Mouse (Mus musculus): ENCODE measurements around the gene Pappa.
A peak's percentile ranks its signal among the peaks of the same experiment; 100 is the strongest.

Pappa gene

DNA sequence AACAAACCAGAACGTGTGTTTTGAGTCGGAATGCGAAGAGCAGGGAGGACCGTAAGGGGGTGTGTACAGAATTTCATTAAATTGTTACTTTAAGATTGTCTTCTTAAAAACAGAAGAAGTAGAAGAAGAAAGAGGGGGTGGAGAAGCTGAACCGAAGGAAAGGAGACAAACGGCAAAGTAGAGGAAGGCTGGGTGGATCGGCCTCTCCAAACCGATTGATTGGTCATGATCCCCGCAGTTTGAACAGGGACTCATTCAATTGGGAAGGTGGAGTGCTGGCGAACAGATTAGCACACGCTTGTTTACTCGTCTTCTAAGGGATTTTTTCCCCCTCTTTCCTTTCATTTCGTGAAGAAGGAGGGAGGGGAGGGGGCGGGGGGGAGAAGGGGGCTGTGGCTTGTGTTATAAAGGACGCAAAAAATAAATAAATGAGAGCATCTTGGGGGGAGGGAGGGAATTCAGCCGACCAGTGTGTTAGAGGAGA is at the start of gene Pappa:
Gene Pappa, plus strand, starts transcription at position 434 of the 484 bp plus-strand sequence.
- DNase-seq (ENCODE audit: low spot score in 2 of 2) = no peak

GRCm38 (mm10) chr4:65077906-65078615 is 45.9 kb upstream of the Pappa start:
- DNase-seq (ENCODE audit: low spot score in 2 of 2) = no peak

DNA sequence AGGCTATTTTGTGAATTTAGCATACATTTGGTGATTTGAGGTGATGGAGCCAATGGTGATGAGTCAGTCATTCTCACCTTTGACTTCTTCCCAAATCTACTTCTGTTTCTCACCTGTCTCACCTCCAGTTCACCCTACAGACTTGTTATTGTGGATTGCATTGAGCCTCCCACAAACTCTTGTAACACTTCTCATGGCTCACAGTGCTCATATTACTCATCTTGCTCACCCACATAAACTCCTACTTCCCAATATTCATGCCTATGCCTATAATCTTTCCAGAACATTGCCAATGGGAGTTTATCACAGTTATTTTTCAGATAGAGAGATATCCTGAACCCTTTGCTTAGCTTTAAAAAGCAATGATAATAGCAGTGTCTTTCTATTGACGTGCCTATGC is 37.1 kb upstream of the Pappa start:
- DNase-seq (ENCODE audit: low spot score in 2 of 2) = no peak

DNA sequence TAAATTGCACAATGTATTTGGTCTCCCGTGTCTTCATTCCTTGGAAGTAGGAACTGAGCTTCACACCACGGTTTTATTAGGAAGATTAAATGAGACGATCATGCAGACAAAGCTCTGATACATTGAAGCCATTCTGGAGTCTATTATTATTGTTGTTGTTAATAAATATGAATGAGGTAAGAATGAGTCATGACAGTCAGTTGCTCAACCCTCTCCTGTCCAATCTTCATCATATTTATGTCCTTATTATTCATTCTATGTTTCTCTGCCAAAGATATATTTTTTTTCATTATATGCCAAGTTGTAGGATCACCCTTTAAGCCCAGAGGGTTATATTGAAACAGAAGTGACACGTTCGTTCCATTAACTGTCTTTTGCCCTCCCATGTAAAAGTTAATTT is 36.4 kb upstream of the Pappa start:
- no peak for DNase-seq (ENCODE audit: low spot score in 2 of 2)

DNA sequence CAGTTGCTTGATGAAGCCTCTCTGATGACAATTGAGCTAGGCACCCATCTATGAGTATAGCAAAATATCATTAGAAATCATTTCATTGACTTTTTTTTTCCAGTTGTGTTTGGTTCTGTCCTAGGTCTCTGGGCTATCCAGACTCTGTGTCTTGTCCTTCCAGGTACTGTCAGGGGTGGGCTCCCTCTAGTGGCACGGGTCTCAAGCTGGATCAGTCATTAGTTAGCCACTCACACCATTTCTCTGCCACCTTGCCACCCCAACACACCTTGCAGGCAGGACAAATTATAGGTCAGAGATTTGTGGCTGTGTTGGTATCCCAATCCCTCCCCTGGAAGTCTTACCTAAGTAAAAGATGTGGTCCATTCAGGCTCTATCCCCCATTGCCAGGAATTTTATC is 31.8 kb upstream of the Pappa start:
- DNase-seq (ENCODE audit: low spot score in 2 of 2) = no peak

GRCm38 (mm10) chr4:65120329-65120728 is 3.6 kb upstream of the Pappa start:
- no peak for DNase-seq (ENCODE audit: low spot score in 2 of 2)

DNA sequence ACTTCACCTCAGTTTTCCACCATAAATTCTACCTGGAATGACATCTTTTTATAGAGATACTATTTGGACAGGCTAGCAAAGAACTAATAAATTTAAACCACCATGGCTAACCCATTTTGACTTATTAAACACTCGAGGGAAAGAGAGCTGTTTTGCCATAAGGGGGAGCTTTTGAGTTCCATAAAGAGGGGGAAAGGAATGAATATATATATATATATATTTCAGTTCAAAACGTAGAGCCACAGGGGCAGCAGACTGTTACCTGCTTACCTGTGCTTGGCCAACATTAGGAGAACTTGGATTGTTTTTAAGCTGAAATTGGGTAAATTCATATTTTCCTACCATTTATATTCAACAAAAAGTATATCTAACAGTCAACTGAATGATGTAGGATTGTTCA is 1.1 kb upstream of the Pappa start:
- no peak for DNase-seq (ENCODE audit: low spot score in 2 of 2)

DNA sequence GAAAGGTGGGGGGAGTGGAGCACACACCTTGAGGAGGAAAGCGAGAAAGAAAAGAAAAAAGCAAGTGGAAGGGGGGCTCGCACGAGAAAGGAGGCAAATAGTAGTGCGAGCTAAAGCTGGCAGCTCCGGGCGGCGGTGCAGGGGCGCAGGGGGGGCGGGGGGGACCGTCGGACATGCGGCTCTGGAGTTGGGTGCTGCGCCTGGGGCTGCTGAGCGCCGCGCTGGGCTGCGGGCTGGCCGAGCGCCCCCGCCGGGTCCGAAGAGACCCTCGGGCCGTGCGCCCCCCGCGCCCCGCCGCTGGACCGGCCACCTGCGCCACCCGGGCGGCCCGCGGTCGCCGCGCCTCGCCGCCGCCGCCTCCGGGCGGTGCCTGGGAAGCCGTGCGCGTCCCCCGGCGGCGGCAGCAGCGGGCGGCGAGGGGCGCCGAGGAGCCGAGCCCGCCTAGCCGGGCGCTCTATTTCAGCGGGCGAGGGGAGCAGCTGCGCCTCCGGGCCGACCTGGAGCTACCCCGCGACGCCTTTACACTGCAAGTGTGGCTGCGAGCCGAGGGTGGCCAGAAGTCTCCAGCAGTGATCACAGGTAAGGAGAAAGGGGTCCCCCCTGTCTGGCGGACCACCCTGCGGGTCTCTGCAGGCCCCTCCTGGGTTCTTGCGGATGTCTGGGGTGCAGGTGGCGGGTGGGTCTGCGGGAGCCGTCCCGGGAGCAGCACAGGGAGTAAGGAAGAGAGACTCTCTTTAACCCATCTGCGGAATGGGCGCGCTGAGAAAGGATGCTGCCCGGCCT is 586 bp downstream of the Pappa start:
- peak in 1 of 2 experiments; percentile 26 for DNase-seq (ENCODE audit: low spot score in 2 of 2)

DNA sequence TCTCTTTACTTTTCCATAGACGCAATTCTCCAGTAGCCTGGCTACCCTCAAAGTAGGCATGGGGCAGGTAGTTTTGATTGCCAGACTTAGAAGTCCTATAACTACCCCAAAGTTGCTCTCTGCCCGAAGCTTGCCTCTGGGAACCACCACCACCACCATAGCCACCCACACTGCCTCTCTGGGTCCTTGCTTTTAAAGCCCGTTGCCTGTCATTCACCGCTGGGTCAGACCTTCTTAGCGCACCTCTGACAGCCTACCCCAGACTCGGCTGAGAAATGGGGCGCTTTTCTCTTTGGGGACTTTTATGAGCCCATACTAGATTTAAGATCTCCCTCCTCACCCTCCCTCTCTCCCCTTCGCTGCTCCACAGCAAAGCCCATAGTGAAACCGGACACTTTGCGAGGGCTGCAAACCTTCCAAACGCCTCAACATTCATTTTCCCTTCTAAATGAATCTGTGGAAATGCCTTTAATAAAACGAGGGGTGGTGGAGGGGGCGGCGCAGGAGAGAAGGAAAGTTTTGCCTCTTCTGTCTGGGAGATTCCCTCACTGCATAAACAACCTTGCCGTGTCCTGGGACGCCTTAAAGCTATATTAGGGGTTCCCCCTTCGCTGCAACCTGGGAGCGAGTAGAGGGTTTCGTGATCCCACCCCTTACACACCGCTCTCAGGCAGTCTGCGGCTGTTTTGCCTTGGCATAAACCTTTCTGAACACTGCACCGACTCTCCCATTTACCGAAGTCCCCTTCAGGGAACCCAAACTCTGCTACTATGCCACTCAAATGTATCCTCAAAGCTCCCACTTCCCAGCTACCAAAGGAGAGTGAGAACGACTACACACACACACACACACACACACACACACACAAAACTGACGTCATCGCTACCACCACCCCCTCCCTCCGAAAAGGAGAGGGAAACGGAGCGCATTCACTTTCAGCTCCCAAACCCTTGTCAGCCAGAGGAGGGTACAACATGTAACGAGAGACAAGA is 1.7 kb downstream of the Pappa start:
- DNase-seq (ENCODE audit: low spot score in 2 of 2) = peak; percentile 44 to 52

GRCm38 (mm10) chr4:65126451-65127290 is 2.7 kb downstream of the Pappa start:
- peak; percentile 33 to 62 for DNase-seq (ENCODE audit: low spot score in 2 of 2)

DNA sequence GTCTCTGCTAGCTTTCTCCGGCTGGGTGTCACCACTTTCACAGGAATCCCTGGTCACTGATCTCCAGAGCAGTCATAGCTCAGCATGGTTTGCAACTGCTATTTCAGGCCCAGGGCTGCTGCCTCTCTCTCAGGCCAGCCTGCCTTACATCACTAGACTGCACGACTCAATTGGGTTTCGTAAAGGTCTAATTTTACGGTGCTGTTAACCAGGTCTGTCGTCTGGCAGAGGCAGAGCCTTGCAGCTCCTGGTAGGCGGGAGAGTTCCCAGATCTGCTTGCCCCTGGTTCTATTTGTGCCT is 3.3 kb downstream of the Pappa start:
- peak in 1 of 2 experiments; percentile 22 for DNase-seq (ENCODE audit: low spot score in 2 of 2)

GRCm38 (mm10) chr4:65132657-65133056 is 8.7 kb downstream of the Pappa start:
- DNase-seq (ENCODE audit: low spot score in 2 of 2) = no peak

GRCm38 (mm10) chr4:65134358-65134757 is 10.4 kb downstream of the Pappa start:
- DNase-seq (ENCODE audit: low spot score in 2 of 2) = no peak

GRCm38 (mm10) chr4:65135109-65135508 is 11.1 kb downstream of the Pappa start:
- DNase-seq (ENCODE audit: low spot score in 2 of 2) = no peak

DNA sequence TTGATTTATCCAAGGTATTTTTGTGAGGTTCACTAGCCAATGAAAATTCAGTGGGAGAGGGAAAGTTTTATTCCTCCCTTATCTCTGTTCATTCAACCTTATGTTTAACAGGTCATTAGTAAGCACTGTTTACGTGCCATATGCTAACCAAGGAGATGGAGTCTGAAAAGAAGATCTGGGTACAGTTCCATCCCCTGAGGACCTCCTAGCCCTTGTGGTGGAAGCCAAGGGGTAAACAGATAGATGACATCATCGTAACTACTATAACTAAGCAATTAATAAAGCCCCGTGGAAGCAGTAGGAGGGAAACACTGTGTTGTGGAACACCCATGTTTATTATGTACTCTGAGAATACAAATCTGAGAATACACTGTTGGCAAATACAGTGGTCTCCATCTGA is 12.6 kb downstream of the Pappa start:
- DNase-seq (ENCODE audit: low spot score in 2 of 2) = no peak

DNA sequence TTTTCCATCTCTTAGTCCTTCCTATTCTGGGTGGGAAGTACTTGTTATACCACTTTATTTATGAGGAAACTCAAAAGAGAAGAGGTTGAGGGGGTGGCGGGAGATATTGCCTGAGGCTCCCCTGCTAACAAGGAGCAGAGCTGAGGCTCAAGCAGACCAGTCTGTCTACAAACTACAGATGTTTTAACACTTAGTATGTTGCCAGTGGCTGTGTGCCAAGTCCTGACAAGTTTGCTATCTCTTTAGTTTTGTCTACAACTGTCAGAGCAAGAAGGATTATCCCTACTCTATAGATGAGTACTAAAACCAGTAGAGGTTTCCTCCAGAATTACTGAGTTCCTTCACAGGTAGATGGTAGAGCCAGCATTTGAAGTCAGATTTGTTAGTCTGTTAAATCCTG is 23.0 kb downstream of the Pappa start:
- no peak for DNase-seq (ENCODE audit: low spot score in 2 of 2)

DNA sequence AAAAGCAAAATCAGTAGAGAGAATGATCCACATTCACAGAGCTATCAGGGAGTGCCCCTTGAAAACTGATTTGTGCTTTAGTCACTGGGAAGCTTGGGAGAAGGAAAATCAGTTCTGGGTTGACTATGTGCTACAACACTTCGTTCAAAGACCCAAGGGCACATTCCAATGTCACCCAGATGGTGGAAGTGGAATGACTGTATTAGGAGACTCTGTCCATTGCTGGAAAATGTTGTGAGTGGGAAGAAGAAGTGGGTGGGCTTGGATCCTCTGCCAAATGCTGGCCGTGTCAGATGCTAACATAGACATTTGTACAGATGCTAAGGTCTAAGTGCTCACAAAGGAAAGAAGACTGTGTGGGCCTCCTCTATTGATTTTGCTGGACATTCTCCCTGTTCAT is 29.6 kb downstream of the Pappa start:
- no peak for DNase-seq (ENCODE audit: low spot score in 2 of 2)

- DNase-seq (ENCODE audit: low spot score in 2 of 2) = no peak
These were observed 32.3 kb downstream of the Pappa start for GRCm38 (mm10) chr4:65156231-65156630.

- no peak for DNase-seq (ENCODE audit: low spot score in 2 of 2)
These were observed 34.7 kb downstream of the Pappa start for GRCm38 (mm10) chr4:65158651-65159050.

GRCm38 (mm10) chr4:65159481-65159880 is 35.5 kb downstream of the Pappa start:
- DNase-seq (ENCODE audit: low spot score in 2 of 2) = no peak

DNA sequence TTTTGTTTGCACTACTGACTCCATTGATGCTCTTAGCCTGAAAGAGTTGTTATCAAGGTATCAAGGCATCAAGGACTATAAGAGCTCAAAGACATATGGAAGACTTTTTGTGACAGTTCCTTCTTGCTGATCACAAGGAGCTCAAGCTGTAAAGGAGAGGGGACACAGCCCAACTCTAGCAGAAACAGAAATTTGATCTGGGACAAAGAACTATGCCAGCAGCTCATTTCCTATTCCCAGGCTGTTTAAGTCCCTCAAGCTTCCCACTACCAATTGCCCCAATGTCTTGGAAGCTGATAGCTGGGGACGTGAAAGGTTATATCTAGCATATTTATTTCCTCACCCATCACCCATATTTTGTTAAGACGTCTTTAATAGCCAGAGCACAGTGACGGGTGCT is 39.7 kb downstream of the Pappa start:
- no peak for DNase-seq (ENCODE audit: low spot score in 2 of 2)
